ENCODE assay signal across 17 mouse cellular contexts in the genomic region with DNA sequence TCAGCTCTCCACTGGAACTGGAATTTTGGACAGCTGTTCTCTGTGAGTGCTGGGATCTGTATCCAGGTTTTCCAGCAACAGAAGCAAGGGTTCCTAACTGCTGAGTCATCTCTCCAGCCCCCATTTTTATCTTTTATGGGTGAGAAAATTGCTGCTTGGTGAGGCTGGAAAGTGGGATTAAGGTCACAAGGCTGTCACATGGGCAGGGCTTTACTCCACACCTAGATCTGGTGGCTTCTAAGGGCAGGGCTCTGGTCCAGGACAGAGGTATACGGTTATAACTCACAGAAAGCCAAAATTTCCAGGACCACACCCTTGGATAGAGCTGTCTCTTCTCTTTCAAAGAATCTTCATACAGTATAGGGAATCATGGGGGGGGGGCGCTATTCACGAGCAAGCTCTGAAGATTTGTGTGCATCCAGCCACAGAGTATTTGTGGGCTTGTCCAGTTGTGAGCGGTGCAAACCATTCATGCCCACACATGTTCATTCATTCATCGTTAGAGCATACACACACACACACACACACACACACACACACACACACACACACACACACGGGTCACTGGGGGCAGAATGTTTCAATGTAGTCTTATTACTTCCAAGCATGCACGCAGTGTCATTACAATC. TPM values are rescaled to one million over a fixed set of nuclear protein-coding genes. Genes with fewer than 3 reads are reported as not detected.
"Had no signal": no experiment of that assay in that cellular context is flagged by ENCODE, and none has a peak within 500 bp of the region (broad histone marks: within the 10 kb centered on the region; RNA-seq: fewer than 3 reads in every experiment).

No protein-coding gene starts in this region.

- H3K4me3 ChIP-seq: kidney, embryonic 15.5 days; limb, embryonic 13.5 days had no signal

- DNase-seq: kidney, adult 2 months; kidney, postnatal 14 days; layer of hippocampus, adult 9-11 months; left cerebral cortex, postnatal 4 days; lung, adult 18-20 months; thymus, adult 18-20 months; thymus, postnatal 14 days had no signal

- H3K36me3 ChIP-seq: kidney, embryonic 15.5 days; limb, embryonic 13.5 days had no signal

- H3K27ac ChIP-seq: kidney, embryonic 15.5 days; limb, embryonic 13.5 days; liver, embryonic 14.5 days had no signal

- H3K9ac ChIP-seq: kidney, embryonic 15.5 days; limb, embryonic 13.5 days; liver, embryonic 14.5 days had no signal

- ATAC-seq: midbrain, embryonic 16.5 days had no signal

- H3K9me3 ChIP-seq: kidney, embryonic 15.5 days had no signal

- H3K4me2 ChIP-seq: kidney, embryonic 15.5 days; limb, embryonic 13.5 days had no signal

RNA-seq across cellular contexts. Expression of gene Nkx2-3, which starts 7.5 kb away (rescaled TPM):
- total RNA-seq: left cerebral cortex, adult 18-20 months; left cerebral cortex, postnatal 10 days; left cerebral cortex, postnatal 4 days; liver, adult 2 months; megakaryocyte-erythroid progenitor cell, adult 5-6 weeks had no signal
- polyA plus RNA-seq: kidney, adult 2 months; limb, embryonic 13.5 days; lung, embryonic 16.5 days; neural tube, embryonic 14.5 days had no signal
